Mouse (Mus musculus): ENCODE results near the gene Dhh.
"Not testable (repeated sequence)": the region's sequence is repeated elsewhere in the genome, so short reads cannot be mapped to it uniquely, and the experiment has no call there.

Gene Dhh

GRCm38 (mm10) chr15:98897928-98898800 is at the start of gene Dhh:
Dhh (minus strand) TSS chr15:98898540.
- DNase-seq (ENCODE audit: low spot score in 2 of 2) = no peak

GRCm38 (mm10) chr15:98947884-98948283 is 49.5 kb upstream of the Dhh start:
- no peak for DNase-seq (ENCODE audit: low spot score in 2 of 2)

- no peak for DNase-seq (ENCODE audit: low spot score in 2 of 2)
Observed at GRCm38 (mm10) chr15:98943133-98943532, 44.8 kb upstream of the Dhh start.

GRCm38 (mm10) chr15:98942081-98942480 is 43.7 kb upstream of the Dhh start:
- DNase-seq (ENCODE audit: low spot score in 2 of 2) = no peak

- no peak for DNase-seq (ENCODE audit: low spot score in 2 of 2)
Observed at GRCm38 (mm10) chr15:98941539-98941938, 43.2 kb upstream of the Dhh start.

- DNase-seq (ENCODE audit: low spot score in 2 of 2) = no peak
Observed at GRCm38 (mm10) chr15:98940816-98941215, 42.5 kb upstream of the Dhh start.

- peak; percentile 81 for DNase-seq (ENCODE audit: low spot score in 2 of 2)
Observed at GRCm38 (mm10) chr15:98934217-98934839, 36.0 kb upstream of the Dhh start, which contains the start of gene Tuba1b. Tuba1b (minus strand) TSS chr15:98934565.

- peak; percentile 93 to 94 for DNase-seq (ENCODE audit: low spot score in 2 of 2)
Observed at GRCm38 (mm10) chr15:98933833-98934216, 35.5 kb upstream of the Dhh start.

GRCm38 (mm10) chr15:98933004-98933671 is 34.8 kb upstream of the Dhh start:
- DNase-seq (ENCODE audit: low spot score in 2 of 2) = peak; percentile 12 to 19

- no peak for DNase-seq (ENCODE audit: low spot score in 2 of 2)
Observed at GRCm38 (mm10) chr15:98930998-98931397, 32.7 kb upstream of the Dhh start.

GRCm38 (mm10) chr15:98930017-98930734 is 31.8 kb upstream of the Dhh start:
- no peak for DNase-seq (ENCODE audit: low spot score in 2 of 2)

- no peak for DNase-seq (ENCODE audit: low spot score in 2 of 2)
Observed at GRCm38 (mm10) chr15:98928598-98929240, 30.4 kb upstream of the Dhh start.

- no peak for DNase-seq (ENCODE audit: low spot score in 2 of 2)
Observed at GRCm38 (mm10) chr15:98927566-98927965, 29.2 kb upstream of the Dhh start.

GRCm38 (mm10) chr15:98924682-98925081 is 26.3 kb upstream of the Dhh start:
- DNase-seq (ENCODE audit: low spot score in 2 of 2) = no peak

- DNase-seq (ENCODE audit: low spot score in 2 of 2) = no peak
Observed at GRCm38 (mm10) chr15:98923031-98923537, 24.7 kb upstream of the Dhh start.

GRCm38 (mm10) chr15:98922581-98922980 is 24.2 kb upstream of the Dhh start:
- DNase-seq (ENCODE audit: low spot score in 2 of 2) = no peak

GRCm38 (mm10) chr15:98921510-98921909 is 23.2 kb upstream of the Dhh start:
- no peak for DNase-seq (ENCODE audit: low spot score in 2 of 2)

- not testable (repeated sequence) for DNase-seq (ENCODE audit: low spot score in 2 of 2)
Observed at GRCm38 (mm10) chr15:98918499-98918895, 20.2 kb upstream of the Dhh start.

- DNase-seq (ENCODE audit: low spot score in 2 of 2) = peak; percentile 96 to 100
Observed at GRCm38 (mm10) chr15:98917538-98918498, 19.5 kb upstream of the Dhh start, which contains the start of gene Lmbr1l. Lmbr1l (minus strand) TSS chr15:98918231.

GRCm38 (mm10) chr15:98917091-98917490 is 18.8 kb upstream of the Dhh start:
- DNase-seq (ENCODE audit: low spot score in 2 of 2) = no peak
